20 mouse cellular contexts compared by ENCODE assay signal in genomic region chr14:79552854-79553253, GRCm38 (mm10). TPM values are rescaled to one million over a fixed set of nuclear protein-coding genes. Genes with fewer than 3 reads are reported as not detected.
A peak's percentile ranks its signal among the peaks of the same experiment; 100 is the strongest.
DNase-seq lines count a peak whose midpoint lies in the region; ATAC-seq and TF ChIP-seq lines count a peak whose summit lies in the region.
"Had no signal": no experiment of that assay in that cellular context is flagged by ENCODE, and none has a peak within 500 bp of the region (broad histone marks: within the 10 kb centered on the region; RNA-seq: fewer than 3 reads in every experiment).

No protein-coding gene starts in this region.

- peak overlapping the region; percentile 7 for H3K27ac ChIP-seq in embryonic fibroblast, embryonic 13.5 days (ENCODE audit: insufficient read depth, low read length)
- H3K27ac ChIP-seq in forebrain, embryonic 13.5 days, result no peak overlapping the region
- H3K27ac ChIP-seq: embryonic facial prominence, embryonic 15.5 days; heart, adult 2 months; heart, embryonic 15.5 days; hindbrain, embryonic 13.5 days; hindbrain, postnatal 0 days had no signal

- TF ChIP-seq POLR2A in embryonic fibroblast, embryonic 13.5 days (IDR thresholded peaks at IDR 0.05; ENCODE audit: low read depth, low read length), result no peak

- H3K4me1 ChIP-seq in megakaryocyte, embryonic 14.5 days, result peaks cover 91% of the 10 kb centered on the region
- H3K4me1 ChIP-seq in embryonic fibroblast, embryonic 13.5 days (ENCODE audit: control insufficient read depth, insufficient read depth, low read length), result peaks cover 7% of the 10 kb centered on the region
- no peaks in the 10 kb centered on the region for H3K4me1 ChIP-seq in forebrain, embryonic 13.5 days
- H3K4me1 ChIP-seq: embryonic facial prominence, embryonic 15.5 days; hindbrain, embryonic 13.5 days had no signal

- DNase-seq in CD4-positive, CD25-positive, alpha-beta regulatory T cell, adult 2 months (ENCODE audit: low read depth, low spot score), result peak; percentile 50
- DNase-seq in right cerebral cortex, postnatal 4 days, result no peak
- DNase-seq in urinary bladder, postnatal 36 days (ENCODE audit: low spot score in 2 of 2), result no peak
- DNase-seq: adrenal gland, postnatal 14 days; cerebellum, adult 11-12 months; cerebellum, adult 9-11 months; embryo, embryonic 11 days; gastrocnemius, postnatal 10 days; heart, adult 2 months; heart, postnatal 14 days had no signal

- TF ChIP-seq CTCF in embryonic fibroblast, embryonic 13.5 days (IDR thresholded peaks at IDR 0.05; ENCODE audit: borderline replicate concordance, insufficient read depth, low read length), result no peak

- peaks cover 87% of the 10 kb centered on the region for H3K36me3 ChIP-seq in megakaryocyte, embryonic 14.5 days (replicated peaks; ENCODE audit: low read length)
- H3K36me3 ChIP-seq in forebrain, embryonic 13.5 days (ENCODE audit: poor library complexity, severe bottlenecking), result no peaks in the 10 kb centered on the region
- H3K36me3 ChIP-seq: hindbrain, embryonic 13.5 days had no signal

- H3K27me3 ChIP-seq in megakaryocyte, embryonic 14.5 days (replicated peaks), result no peaks in the 10 kb centered on the region
- no peaks in the 10 kb centered on the region for H3K27me3 ChIP-seq in forebrain, embryonic 13.5 days
- H3K27me3 ChIP-seq: embryonic facial prominence, embryonic 15.5 days; heart, embryonic 15.5 days; hindbrain, embryonic 13.5 days had no signal

- peak overlapping the region; percentile 73 for H3K4me3 ChIP-seq in megakaryocyte, embryonic 14.5 days (replicated peaks)
- H3K4me3 ChIP-seq in embryonic fibroblast, embryonic 13.5 days (ENCODE audit: insufficient read depth, low read length), result no peak overlapping the region
- H3K4me3 ChIP-seq in forebrain, embryonic 13.5 days, result no peak overlapping the region
- H3K4me3 ChIP-seq: embryonic facial prominence, embryonic 15.5 days; heart, adult 2 months; heart, embryonic 15.5 days; hindbrain, embryonic 13.5 days had no signal

- no peak overlapping the region for H3K4me2 ChIP-seq in forebrain, embryonic 13.5 days
- H3K4me2 ChIP-seq: embryonic facial prominence, embryonic 15.5 days; heart, embryonic 11.5 days; heart, embryonic 15.5 days; hindbrain, embryonic 13.5 days had no signal

- H3K9me3 ChIP-seq in megakaryocyte, embryonic 14.5 days, result no peaks in the 10 kb centered on the region
- no peaks in the 10 kb centered on the region for H3K9me3 ChIP-seq in forebrain, embryonic 13.5 days (replicated peaks)
- H3K9me3 ChIP-seq: embryonic facial prominence, embryonic 15.5 days; heart, embryonic 15.5 days; hindbrain, embryonic 13.5 days had no signal

- no peak for ATAC-seq in megakaryocyte, adult 5-6 weeks (ENCODE audit: poor library complexity, severe bottlenecking)
- ATAC-seq in forebrain, embryonic 13.5 days, result no peak
- ATAC-seq: forebrain, embryonic 16.5 days; hindbrain, postnatal 0 days had no signal

- 95% methylated on average over 1 of the region's 1 CpGs for WGBS in forebrain, embryonic 13.5 days

- no peak overlapping the region for H3K9ac ChIP-seq in forebrain, embryonic 13.5 days
- H3K9ac ChIP-seq: embryonic facial prominence, embryonic 15.5 days; heart, embryonic 15.5 days; hindbrain, embryonic 13.5 days had no signal

RNA-seq across cellular contexts. Expression of gene Sugt1, which starts 34.6 kb away (rescaled TPM):
- 0.22 and 1.7 TPM in 2 replicates for polyA plus RNA-seq in megakaryocyte, embryonic 14.5 days (2012; ENCODE audit: insufficient read depth, low replicate concordance)
- 99.6 and 121 TPM in 2 replicates for total RNA-seq in megakaryocyte, adult 5-6 weeks (2015)
- total RNA-seq in megakaryocyte, adult 5-6 weeks (2017), result 145 and 165 TPM in 2 replicates
- 186 and 200 TPM in 2 replicates for polyA plus RNA-seq in embryonic fibroblast, embryonic 13.5 days (2011; ENCODE audit: insufficient read length, low read depth, missing spikeins)
- polyA plus RNA-seq in forebrain, embryonic 13.5 days (2015; fragmentation: Nextera tagmentation; extraction: Ambion mirVana), result 135 and 146 TPM in 2 replicates

Comparison
In these comparisons a context has a peak if more than half of its experiments do, and no peak if none do; other contexts are left out.
1. RNA of gene Sugt1, which starts 34.6 kb away (polyA plus RNA-seq): 186 to 200 TPM in embryonic fibroblast, embryonic 13.5 days and 135 to 146 TPM in forebrain, embryonic 13.5 days; 0.22 to 1.7 TPM in megakaryocyte, embryonic 14.5 days; every median in the first group is over 10 times any median in the second.